Mouse (Mus musculus) cortical plate, adult 2 months (tissue): ENCODE results near the gene Usp12.

ENCODE experiments used
- CTCF ChIP-seq: fragments of 200-500 bp; IDR thresholded peaks from 2 replicates; pipeline ENCODE4 v1.5.1; 2011; ENCODE audit warnings: mild to moderate bottlenecking, control low read depth, low read length; ENCODE audit not compliant: insufficient read depth; ENCODE audit errors: extremely low read depth
- POLR2A ChIP-seq: fragments of 200-500 bp; IDR thresholded peaks from 2 replicates; pipeline ENCODE4 v1.6.1; 2011; ENCODE audit warnings: mild to moderate bottlenecking, low read length, control low read depth; ENCODE audit not compliant: insufficient read depth; ENCODE audit errors: extremely low read depth

DNA sequence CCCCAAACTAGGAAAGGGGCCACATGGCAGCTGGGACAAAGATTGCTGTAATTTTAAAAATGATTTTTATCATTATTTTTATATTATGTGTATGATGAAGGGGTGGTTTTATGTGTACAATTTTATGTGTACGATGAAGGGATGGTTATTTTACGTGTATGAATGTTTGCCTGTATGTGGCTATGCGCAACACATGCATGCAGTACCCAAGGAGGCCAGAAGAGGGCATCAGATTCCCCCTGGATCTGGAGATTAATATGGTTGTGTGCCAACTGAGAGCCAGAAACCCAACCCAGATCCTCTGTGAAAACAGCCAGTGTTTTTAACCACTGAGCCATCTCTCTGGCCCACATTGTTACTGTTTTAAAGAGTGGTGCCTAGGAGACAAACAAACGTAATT is 90.6 kb downstream of the Usp12 start:
- TF ChIP-seq POLR2A: no peak
- TF ChIP-seq CTCF: no peak
